Mouse (Mus musculus) limb, embryonic 15.5 days (tissue): ENCODE data around the gene Spen. TPM values are rescaled to one million over a fixed set of nuclear protein-coding genes. Genes with fewer than 3 reads are reported as not detected.

ENCODE experiments used
- ATAC-seq: fragments of 200-750 bp; cut with Nextera tagmentation; 2 replicates; pipeline ENCODE4 v1.8.0; 2017; ENCODE audit warnings: low read depth, moderate TSS enrichment; ENCODE audit not compliant: insufficient number of reproducible peaks, low FRiP score, low TSS enrichment
- H3K27ac ChIP-seq: fragments of 300-500 bp; sonication (generic); 2 replicates; pipeline ENCODE4 v1.5.1; 2015; ENCODE audit warnings: moderate library complexity, mild to moderate bottlenecking, inconsistent platforms
- H3K27me3 ChIP-seq: fragments of 300-500 bp; sonication (generic); 2 replicates; pipeline ENCODE4 v1.6.1; 2015; ENCODE audit warnings: inconsistent platforms
- H3K36me3 ChIP-seq: fragments of 300-500 bp; sonication (generic); 2 replicates; pipeline ENCODE4 v1.6.1; 2015; ENCODE audit warnings: inconsistent platforms
- H3K4me1 ChIP-seq: fragments of 300-500 bp; sonication (generic); 2 replicates; pipeline ENCODE4 v1.6.1; 2015; ENCODE audit warnings: inconsistent platforms
- H3K4me2 ChIP-seq: fragments of 300-500 bp; sonication (generic); 2 replicates; pipeline ENCODE4 v1.6.1; 2015; ENCODE audit warnings: mild to moderate bottlenecking, inconsistent platforms
- H3K4me3 ChIP-seq: fragments of 300-500 bp; sonication (generic); 2 replicates; pipeline ENCODE4 v1.5.1; 2015; ENCODE audit warnings: mild to moderate bottlenecking, inconsistent platforms
- H3K9ac ChIP-seq: fragments of 300-500 bp; sonication (generic); 2 replicates; pipeline ENCODE4 v1.6.1; 2015; ENCODE audit warnings: inconsistent platforms
- H3K9me3 ChIP-seq: fragments of 300-500 bp; sonication (generic); 2 replicates; pipeline ENCODE4 v1.6.1; 2016; ENCODE audit warnings: inconsistent platforms
- WGBS: fragments of 180-500 bp; shearing (Covaris S2); methylation state at CpG from one replicate; pipeline ENCODE4 v1.1.7; 2015; 5-methylcytosine and 5-hydroxymethylcytosine counted together
- polyA plus RNA-seq: library from polyadenylated mRNA; unstranded; fragments of >200 nt; fragmentation: Nextera tagmentation; extraction: Ambion mirVana; gene quantifications from 2 replicates; pipeline ENCODE4 v1.2.1, GENCODE M21; 2015

Spen gene
- polyA plus RNA-seq = 7.2 and 9.0 TPM in 2 replicates

DNA sequence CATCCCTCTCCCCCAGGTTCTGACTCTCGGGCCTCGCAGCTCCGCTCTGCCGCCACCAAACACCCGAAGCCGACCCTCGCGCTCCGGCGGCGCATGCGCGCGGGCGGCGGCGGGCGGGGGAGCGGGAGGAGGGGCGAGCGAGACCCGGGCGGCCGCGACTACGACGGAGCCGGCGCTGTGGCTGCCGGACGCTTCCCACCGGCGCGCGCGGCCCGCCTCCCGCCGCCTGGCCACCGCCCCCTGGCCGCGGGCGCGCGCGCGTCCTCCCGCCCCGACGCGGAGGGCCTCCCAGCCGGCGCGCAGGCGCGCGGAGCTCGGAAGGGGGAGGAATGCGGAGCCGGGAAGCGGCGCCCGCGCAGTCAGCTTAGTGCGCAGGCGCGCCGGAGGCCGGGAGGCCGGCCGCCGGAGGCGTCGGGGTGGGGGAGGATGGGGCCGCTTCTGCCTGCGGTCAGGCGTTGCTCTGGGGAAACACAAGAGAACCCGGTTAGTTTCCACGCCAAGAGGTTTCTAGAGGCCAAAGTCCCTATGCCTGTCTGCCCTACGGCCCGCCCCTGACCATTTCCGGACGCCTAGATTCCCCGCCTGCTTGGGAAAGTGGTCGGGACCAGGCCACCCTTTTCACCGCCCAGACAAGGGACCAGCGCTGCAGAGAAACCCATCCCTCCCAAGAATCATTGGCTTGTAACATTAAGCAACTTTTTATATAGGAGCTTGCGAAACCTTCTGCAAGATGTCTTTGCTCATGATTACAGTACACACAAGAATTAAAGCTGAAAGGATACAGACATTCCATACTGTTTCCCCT, at the start of gene Spen:
Spen (minus strand) TSS at position 190 of the 805 bp plus-strand sequence.
- peaks cover 32% of the 10 kb centered on the region for H3K4me1 ChIP-seq
- ATAC-seq = peak; percentile 89
- peak within 1 kb of the TSS; percentile 89 for H3K9ac ChIP-seq
- H3K27me3 ChIP-seq = no peaks in the 10 kb centered on the region
- peak within 1 kb of the TSS; percentile 99 for H3K27ac ChIP-seq
- H3K9me3 ChIP-seq = no peaks in the 10 kb centered on the region
- peak within 1 kb of the TSS; percentile 95 for H3K4me2 ChIP-seq
- no peaks in the 10 kb centered on the region for H3K36me3 ChIP-seq
- under 1% methylated on average over 40 of the region's 88 CpGs for WGBS
- peak within 1 kb of the TSS; percentile 83 for H3K4me3 ChIP-seq

DNA sequence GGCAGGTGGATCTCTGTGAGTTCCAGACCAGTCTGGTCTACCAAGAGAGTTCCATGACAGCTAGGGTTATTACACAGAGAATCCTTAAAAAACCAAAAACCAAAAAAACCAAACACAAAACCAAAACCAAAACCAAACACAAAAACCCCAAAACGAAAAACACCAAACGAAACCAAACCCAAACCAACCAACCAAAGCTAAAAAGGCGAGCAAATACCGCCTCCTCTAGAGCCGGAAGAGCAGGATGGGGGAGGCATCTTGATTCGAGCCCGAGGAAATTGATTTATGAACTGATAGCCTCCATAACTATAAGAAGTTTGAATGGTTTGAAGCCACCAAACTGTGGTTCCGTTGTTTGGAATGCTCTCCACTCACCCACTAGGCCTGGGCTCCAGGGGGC, 45.5 kb upstream of the Spen start:
- WGBS = 86% methylated on average over 8 of the region's 8 CpGs
- H3K27me3 ChIP-seq = no peaks in the 10 kb centered on the region
- no peak for ATAC-seq
- no peak overlapping the region for H3K4me3 ChIP-seq
- no peaks in the 10 kb centered on the region for H3K4me1 ChIP-seq
- no peak overlapping the region for H3K4me2 ChIP-seq
- peaks cover 54% of the 10 kb centered on the region for H3K36me3 ChIP-seq
- H3K9ac ChIP-seq = no peak overlapping the region
- H3K27ac ChIP-seq = no peak overlapping the region
- H3K9me3 ChIP-seq = no peaks in the 10 kb centered on the region

DNA sequence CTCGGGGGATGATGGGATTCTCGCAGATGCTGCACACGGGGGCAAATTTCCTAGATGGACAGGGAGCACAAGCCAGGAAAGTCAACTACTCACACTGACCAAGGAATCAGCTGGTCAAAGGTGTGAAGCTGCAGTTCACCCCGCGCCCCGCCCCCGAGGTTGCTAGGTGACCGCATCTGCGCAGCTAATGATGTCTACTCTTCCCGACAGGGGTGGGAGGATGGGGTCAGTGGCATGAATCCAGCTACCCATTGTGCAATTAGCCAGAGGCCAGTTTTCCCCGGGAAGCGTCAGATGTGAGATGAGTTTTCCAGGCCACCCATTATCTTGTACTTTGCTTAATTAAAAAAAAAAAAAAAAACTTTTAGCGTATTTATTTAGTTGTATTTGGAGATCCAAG, 42.7 kb upstream of the Spen start:
- Histone ChIP-seq H3K9ac (no peak overlapping the region), H3K36me3 (peaks cover 62% of the 10 kb centered on the region), H3K27ac (no peak overlapping the region), H3K27me3 (no peaks in the 10 kb centered on the region), H3K4me2 (no peak overlapping the region), H3K4me3 (no peak overlapping the region), H3K9me3 (no peaks in the 10 kb centered on the region), H3K4me1 (no peaks in the 10 kb centered on the region)
- 93% methylated on average over 13 of the region's 13 CpGs for WGBS
- no peak for ATAC-seq

DNA sequence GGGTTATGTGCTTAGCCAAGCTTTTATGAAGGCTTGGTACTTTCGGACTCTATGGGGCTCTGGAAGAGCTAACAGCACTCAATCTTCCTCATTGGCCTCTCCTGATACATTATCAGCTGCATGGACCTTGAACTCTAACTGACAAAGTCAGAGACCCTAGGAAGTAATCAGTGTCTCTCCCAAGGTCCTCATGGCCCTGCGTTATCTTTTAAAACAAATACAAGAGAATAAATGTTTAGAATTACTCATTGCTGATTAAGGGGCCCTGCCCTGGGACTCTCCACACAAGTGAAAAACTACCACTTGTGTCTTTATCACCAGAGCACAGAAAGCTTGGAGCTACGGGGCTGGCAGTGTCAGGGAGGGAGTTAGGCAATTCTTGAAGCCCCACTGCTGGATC, 40.4 kb upstream of the Spen start:
- no peak overlapping the region for H3K4me2 ChIP-seq
- no peak overlapping the region for H3K9ac ChIP-seq
- no peaks in the 10 kb centered on the region for H3K9me3 ChIP-seq
- H3K27me3 ChIP-seq = no peaks in the 10 kb centered on the region
- H3K27ac ChIP-seq = no peak overlapping the region
- H3K4me1 ChIP-seq = peaks cover 6% of the 10 kb centered on the region
- peaks cover 53% of the 10 kb centered on the region for H3K36me3 ChIP-seq
- WGBS = 73% methylated on average over 3 of the region's 3 CpGs
- H3K4me3 ChIP-seq = no peak overlapping the region
- ATAC-seq = no peak

DNA sequence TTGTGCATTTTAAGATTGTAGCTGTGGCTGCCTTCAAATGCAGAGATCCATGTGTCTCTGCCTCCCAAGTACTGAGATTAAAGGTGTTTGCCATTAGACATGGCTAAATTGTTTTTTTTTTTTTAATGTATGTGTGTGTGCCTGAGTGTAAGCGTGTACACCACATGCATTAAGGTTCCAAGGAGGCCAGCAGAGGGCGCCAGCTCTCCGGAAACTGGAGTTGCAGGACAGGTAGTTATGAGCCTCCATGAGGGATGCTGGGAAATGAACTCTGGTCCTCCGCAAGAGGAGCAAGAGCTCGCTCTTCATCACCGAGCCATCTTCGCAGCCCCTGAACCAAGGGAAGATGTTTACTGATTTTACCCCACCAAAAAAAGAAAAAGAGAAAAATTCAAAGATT, 38.5 kb upstream of the Spen start:
- peaks cover 20% of the 10 kb centered on the region for H3K4me1 ChIP-seq
- no peak overlapping the region for H3K4me2 ChIP-seq
- H3K4me3 ChIP-seq = no peak overlapping the region
- H3K27ac ChIP-seq = no peak overlapping the region
- WGBS = 95% methylated on average over 7 of the region's 7 CpGs
- H3K9ac ChIP-seq = no peak overlapping the region
- H3K9me3 ChIP-seq = no peaks in the 10 kb centered on the region
- H3K27me3 ChIP-seq = no peaks in the 10 kb centered on the region
- H3K36me3 ChIP-seq = peaks cover 40% of the 10 kb centered on the region
- no peak for ATAC-seq

DNA sequence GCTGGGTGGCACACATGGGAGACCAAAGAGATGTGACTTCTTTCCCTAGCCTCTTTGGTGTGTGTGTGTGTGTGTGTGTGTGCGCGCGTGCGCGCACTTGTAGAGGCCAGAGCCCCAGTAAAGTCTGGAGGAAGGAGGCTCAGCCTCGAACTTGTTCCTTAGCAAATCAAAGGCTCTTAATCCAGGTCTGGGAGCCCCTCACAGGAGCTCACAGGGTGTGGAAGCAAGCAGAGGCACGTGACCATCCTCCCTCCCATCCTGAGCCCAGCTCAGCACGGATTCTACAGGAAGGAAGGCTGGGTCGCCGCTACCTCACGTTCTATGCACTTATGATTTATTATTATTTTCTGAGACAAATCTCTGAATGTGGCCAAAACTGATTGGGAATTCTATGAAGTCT, 38.0 kb upstream of the Spen start:
- Histone ChIP-seq H3K27ac (no peak overlapping the region), H3K4me3 (no peak overlapping the region), H3K4me2 (no peak overlapping the region), H3K36me3 (peaks cover 39% of the 10 kb centered on the region), H3K4me1 (peaks cover 20% of the 10 kb centered on the region), H3K9me3 (no peaks in the 10 kb centered on the region), H3K27me3 (no peaks in the 10 kb centered on the region), H3K9ac (no peak overlapping the region)
- whole genome bisulfite sequencing = 83% methylated on average over 11 of the region's 11 CpGs
- no peak for ATAC-seq

DNA sequence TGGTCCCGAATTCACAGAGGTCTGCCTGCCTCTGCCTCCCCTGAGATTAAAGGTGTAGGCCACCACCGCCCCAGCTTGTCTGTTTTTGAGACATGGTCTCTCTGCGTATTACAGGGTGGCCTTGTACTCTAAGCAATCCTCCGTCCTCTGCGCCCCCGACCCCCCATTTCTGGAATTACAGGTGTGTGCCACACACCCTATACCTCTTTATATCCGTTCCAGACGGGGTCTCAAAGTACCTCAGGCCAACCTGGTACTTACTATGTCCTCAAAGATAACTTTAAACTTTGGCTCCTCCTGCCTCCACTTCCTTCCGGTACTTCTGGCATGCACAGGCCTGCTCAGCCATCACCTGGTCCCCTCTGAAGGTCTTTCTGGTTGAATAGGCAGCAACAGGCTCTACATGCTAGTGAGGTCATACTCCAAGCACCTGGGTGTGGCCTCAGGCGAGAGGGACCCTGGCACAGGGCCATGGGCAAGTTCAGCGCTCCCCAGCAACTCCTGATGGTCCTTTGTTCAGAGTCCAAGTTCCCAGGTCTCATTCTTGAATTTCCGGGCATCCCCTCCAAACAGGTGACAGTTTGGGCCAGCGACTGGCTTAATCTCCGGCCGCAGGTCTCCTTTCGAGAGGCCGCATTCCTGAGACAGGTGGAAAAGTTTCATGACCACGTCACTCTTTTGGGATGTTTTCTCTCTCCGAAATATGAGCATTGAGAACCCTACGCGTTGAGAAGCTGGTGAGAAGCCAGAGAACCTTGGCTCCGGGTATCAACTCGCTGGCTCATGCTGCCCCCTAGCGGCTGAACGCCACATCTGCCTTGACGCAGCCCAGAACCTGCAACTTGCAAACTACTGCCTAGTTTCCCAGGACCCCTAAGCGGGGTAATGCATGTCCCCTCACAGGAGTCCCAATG, 36.6 kb upstream of the Spen start:
- no peaks in the 10 kb centered on the region for H3K27me3 ChIP-seq
- H3K9ac ChIP-seq = no peak overlapping the region
- H3K36me3 ChIP-seq = peaks cover 27% of the 10 kb centered on the region
- H3K4me3 ChIP-seq = peak overlapping the region; percentile 18
- H3K4me1 ChIP-seq = peaks cover 20% of the 10 kb centered on the region
- peak overlapping the region; percentile 37 for H3K4me2 ChIP-seq
- WGBS = 31% methylated on average over 27 of the region's 27 CpGs
- H3K27ac ChIP-seq = no peak overlapping the region
- ATAC-seq = 0 out of 2 replicates have a peak, but pooled peaks have one; percentile 41
- no peaks in the 10 kb centered on the region for H3K9me3 ChIP-seq

DNA sequence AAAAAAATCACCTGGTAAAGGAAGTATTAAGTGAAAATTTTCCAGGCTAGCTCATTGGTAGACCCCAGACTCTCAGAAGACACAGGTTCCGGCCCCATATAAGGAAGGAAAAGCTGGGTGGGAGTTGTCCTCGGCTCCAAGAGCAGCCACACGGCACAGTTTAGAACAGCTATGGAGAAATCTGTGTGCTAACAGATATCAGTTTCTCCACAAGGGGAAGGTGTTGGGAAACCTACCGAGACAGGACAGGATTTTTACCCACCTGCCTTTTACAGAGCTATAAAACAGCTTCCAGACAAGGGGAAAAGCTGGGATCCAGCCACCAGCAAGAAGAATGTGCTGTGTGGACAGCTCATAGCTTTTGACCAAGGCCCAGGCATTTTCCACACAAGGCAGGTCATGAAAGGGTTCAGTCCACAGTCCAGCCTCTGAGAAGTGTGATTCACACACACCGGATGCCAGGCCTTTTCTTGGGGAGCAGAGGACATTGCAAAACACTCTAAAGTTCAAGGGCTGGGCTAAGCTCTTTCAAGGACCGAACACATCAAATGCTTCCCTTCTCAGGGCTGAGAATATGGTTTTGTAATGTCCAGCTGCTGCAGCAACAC, 35.1 kb upstream of the Spen start:
- WGBS = 46% methylated on average over 6 of the region's 6 CpGs
- Histone ChIP-seq H3K4me3 (no peak overlapping the region), H3K27me3 (no peaks in the 10 kb centered on the region), H3K27ac (peak overlapping the region; percentile 72), H3K4me2 (no peak overlapping the region), H3K4me1 (peaks cover 20% of the 10 kb centered on the region), H3K9me3 (no peaks in the 10 kb centered on the region), H3K36me3 (peaks cover 15% of the 10 kb centered on the region), H3K9ac (no peak overlapping the region)
- ATAC-seq = no peak

DNA sequence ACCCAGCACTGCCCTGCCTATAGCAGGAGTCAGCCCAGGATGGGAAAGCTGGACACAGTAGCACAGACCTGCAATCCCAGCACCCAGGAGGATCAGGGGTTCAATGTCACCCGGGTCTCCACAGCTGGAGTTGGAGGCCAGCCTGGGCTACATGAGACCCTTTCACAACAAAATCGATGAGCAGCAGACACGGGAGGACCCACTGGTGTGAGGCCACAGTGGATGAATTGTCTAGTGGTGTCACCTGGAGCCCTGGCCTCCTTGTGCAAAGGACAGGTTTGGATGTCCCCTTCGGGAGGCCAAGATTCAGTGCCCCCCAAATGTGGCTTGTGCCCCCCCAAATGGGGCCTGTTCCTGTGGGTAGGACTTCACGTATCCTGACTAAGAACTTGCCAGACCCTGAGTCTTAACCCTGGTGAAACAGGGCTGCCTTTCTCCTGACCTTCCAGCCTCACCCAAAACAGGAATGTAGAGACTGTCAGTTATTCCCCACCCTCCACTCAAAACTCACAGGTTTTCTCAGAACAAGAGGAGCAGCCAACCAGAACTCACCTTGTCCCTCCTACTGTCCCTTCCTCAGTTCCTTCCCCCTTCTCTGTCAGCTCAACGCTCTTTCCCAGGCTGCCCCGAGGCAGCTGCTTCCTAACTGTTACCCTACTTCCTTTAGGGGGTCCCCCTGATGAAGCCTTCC, 34.4 kb upstream of the Spen start:
- peaks cover 12% of the 10 kb centered on the region for H3K36me3 ChIP-seq
- H3K9me3 ChIP-seq = no peaks in the 10 kb centered on the region
- no peak overlapping the region for H3K4me2 ChIP-seq
- H3K4me3 ChIP-seq = no peak overlapping the region
- no peak overlapping the region for H3K9ac ChIP-seq
- H3K27me3 ChIP-seq = no peaks in the 10 kb centered on the region
- peaks cover 20% of the 10 kb centered on the region for H3K4me1 ChIP-seq
- 64% methylated on average over 7 of the region's 7 CpGs for WGBS
- ATAC-seq = no peak
- H3K27ac ChIP-seq = peak overlapping the region; percentile 72

DNA sequence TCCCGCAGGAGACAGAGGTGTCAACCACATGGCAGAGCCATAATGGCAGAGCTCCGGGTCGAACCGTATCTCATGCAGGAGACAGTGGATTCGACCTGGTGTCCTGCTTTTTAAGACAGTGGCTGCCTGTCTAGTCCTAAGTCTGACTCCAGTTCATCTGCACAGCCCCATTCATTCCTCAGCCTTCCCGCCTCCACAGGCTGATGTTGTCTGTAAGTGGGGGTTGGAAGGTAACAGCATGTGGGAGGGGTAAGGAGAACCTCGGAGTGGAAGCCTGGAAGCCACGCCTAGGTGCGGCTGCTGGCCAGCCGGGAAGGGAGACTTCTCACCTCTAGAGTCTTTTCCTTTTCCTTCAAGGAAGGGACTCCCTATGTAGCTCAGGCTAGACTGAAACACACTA, 33.5 kb upstream of the Spen start:
- 57% methylated on average over 10 of the region's 10 CpGs for WGBS
- ATAC-seq = no peak

DNA sequence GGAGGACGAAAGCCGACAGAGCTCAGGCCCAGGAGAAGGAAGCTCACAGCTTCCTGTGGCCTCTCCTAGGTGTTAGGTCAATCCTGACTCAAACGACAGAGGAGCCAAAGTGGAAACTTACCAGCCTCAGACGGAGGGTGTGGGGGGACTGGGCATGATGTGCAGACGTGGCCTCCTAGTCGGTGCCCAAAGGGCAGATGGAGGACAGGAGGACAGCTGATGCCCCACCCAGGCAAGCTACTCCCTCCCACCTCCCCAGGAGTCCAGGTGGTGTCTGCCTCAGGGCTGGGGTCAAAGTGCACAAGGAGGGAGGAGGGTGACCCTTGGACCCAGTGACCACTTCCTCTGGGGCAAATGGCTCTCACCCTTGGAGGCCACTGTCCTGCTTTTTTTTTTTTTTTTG, 32.9 kb upstream of the Spen start:
- H3K4me1 ChIP-seq = peaks cover 20% of the 10 kb centered on the region
- no peak overlapping the region for H3K27ac ChIP-seq
- no peak overlapping the region for H3K4me2 ChIP-seq
- H3K4me3 ChIP-seq = no peak overlapping the region
- no peaks in the 10 kb centered on the region for H3K27me3 ChIP-seq
- no peak for ATAC-seq
- H3K36me3 ChIP-seq = no peaks in the 10 kb centered on the region
- WGBS = 44% methylated on average over 6 of the region's 6 CpGs
- H3K9me3 ChIP-seq = no peaks in the 10 kb centered on the region
- no peak overlapping the region for H3K9ac ChIP-seq

More for the DNA sequence above, 33.5 kb upstream of the Spen start:
- H3K36me3 ChIP-seq = peaks cover 3% of the 10 kb centered on the region
- no peaks in the 10 kb centered on the region for H3K9me3 ChIP-seq
- H3K27ac ChIP-seq = no peak overlapping the region
- H3K4me1 ChIP-seq = peaks cover 20% of the 10 kb centered on the region
- no peak overlapping the region for H3K4me3 ChIP-seq
- H3K4me2 ChIP-seq = no peak overlapping the region
- no peak overlapping the region for H3K9ac ChIP-seq
- H3K27me3 ChIP-seq = no peaks in the 10 kb centered on the region
